Mouse (Mus musculus) C2C12 (cell line): Measurements from ENCODE around the gene Lrg1.

Experiments used
- CEBPB ChIP-seq: IDR thresholded peaks from one replicate; pipeline ENCODE4 v1.6.1; 2011; ENCODE audit warnings: low read depth, mild to moderate bottlenecking, control low read depth, moderate library complexity
- CTCF ChIP-seq: IDR thresholded peaks from one replicate; pipeline ENCODE4 v1.5.1; 2011; ENCODE audit not compliant: control insufficient read depth, insufficient read depth, insufficient read length
- FOSL1 ChIP-seq: IDR thresholded peaks from one replicate; pipeline ENCODE4 v1.8.0; 2011; ENCODE audit warnings: mild to moderate bottlenecking, low read length; ENCODE audit not compliant: poor library complexity, insufficient read depth, severe bottlenecking
- MAX ChIP-seq: IDR thresholded peaks from one replicate; pipeline ENCODE4 v1.6.1; 2011; ENCODE audit warnings: mild to moderate bottlenecking, control low read depth
- MYOD1 ChIP-seq: IDR thresholded peaks from one replicate; pipeline ENCODE4 v1.6.1; 2011; ENCODE audit warnings: low read depth; ENCODE audit not compliant: control insufficient read depth, insufficient read length
- MYOG ChIP-seq: IDR thresholded peaks from one replicate; pipeline ENCODE4 v1.6.1; 2011; ENCODE audit not compliant: control insufficient read depth, insufficient read length; ENCODE audit errors: extremely low read depth
- USF1 ChIP-seq: IDR thresholded peaks from one replicate; pipeline ENCODE4 v1.6.1; 2011; ENCODE audit warnings: low read depth, mild to moderate bottlenecking, control low read depth, moderate library complexity

- TF ChIP-seq CTCF (no peak), MYOD1 (no peak), MAX (no peak), USF1 (no peak), FOSL1 (no peak), MYOG (no peak), CEBPB (no peak)
Measured at GRCm38 (mm10) chr17:56139858-56140595, 18.2 kb upstream of the Lrg1 start, which contains the start of gene Sema6b.
